Mouse (Mus musculus): ENCODE data around the gene Sprr2j-ps.

Sprr2j-ps gene

DNA sequence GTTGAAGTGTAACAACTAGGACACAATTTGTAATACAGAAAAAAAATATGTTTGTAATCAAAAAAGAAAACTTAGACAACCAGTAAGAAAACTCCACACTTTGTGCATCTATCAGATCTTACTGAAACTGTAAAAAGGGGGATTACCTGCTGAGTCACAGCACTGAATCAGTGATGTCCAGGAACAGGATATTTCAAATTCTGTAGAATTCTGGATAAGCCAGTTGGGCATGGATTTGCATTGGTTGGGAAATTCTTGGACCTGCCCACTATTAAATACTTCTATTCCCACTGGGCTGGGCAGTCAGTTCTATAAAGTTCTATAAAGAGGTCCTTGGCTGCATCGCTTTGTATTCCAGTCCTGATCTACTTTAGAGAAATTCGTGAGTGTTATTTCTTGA is at the start of gene Sprr2j-ps:
TSS of gene Sprr2j-ps (plus strand) at position 301 of the 400 bp plus-strand sequence.
- no peak for DNase-seq

DNA sequence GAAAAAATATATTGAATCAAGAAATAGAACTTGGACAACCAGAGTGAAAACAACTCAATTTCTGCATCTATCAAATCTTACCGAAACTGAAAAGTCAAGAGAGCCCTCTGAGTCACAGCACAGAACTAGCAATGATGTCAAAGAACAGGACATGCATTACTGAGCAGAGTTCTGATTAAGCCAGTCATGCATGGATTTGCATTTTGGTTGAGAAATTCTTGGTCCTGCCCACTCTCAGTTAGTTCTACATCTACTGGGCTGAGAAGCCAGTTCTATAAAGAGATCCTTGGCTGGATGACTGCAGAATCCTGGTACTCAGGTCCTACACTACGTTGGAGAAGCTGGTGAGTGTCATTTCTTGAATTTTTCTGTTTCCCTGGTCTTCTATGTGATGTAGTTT is 44.3 kb upstream of the Sprr2j-ps start:
- DNase-seq = no peak

DNA sequence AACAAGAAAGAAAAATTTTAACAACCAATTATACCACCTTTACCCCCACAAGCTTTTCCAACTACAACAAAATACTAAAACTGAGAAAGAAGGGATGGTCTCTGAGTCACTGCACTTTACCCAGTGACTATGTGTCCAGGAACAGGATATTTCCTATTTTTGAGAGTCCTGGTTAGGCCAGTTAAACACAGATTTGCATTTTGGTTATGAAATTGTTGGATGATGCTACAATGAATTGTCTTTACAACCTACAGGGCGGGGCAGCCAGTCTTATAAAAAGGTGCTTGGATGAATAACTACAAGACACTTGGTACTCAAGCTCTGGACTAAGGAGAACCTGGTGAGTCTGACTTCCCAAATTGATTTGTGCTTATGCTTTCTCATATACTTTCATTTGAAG is 32.5 kb upstream of the Sprr2j-ps start, which contains the start of gene Sprr2h:
TSS of gene Sprr2h (plus strand) at position 301 of the 400 bp plus-strand sequence.
- DNase-seq = no peak

DNA sequence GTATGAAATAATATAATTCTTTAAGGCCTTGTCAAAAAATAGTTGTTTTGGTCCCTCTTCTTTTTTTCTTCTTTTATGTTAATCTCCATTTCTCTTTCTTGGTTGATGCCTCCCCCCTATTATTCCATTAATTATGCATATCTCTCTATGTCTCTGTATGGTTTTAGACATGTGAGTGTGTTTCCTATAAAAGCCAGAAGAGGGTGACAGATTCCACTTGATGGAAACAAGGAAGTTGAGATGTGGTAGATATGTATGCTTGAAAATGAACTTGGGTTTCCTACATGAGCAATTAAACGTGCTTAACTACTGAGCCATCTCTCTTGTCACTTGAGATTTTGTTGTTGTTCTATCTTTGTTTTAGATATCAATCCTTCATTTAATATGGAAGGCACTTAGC is 23.6 kb upstream of the Sprr2j-ps start:
- DNase-seq = no peak

DNA sequence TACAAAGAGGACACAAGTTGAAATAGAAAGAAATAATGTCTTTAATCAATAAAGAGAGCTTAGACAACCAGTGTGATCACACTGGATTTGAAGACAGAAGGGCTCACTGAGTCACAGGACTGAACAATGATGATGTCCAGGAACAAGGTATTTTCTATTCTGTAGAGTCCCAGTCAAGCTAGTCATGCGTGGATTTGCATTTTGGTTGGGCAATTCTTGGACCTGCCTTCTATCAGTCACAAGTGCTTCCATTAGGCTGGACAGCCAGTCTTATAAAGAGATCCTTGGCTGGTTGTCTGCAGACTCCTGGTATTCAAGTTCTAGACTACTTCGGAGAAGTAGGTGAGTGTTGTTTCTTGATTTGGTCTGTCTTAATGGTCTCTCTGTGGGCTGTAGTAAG is 10.2 kb upstream of the Sprr2j-ps start, which contains the start of gene Sprr2i:
TSS of gene Sprr2i (plus strand) at position 301 of the 400 bp plus-strand sequence.
- no peak for DNase-seq

DNA sequence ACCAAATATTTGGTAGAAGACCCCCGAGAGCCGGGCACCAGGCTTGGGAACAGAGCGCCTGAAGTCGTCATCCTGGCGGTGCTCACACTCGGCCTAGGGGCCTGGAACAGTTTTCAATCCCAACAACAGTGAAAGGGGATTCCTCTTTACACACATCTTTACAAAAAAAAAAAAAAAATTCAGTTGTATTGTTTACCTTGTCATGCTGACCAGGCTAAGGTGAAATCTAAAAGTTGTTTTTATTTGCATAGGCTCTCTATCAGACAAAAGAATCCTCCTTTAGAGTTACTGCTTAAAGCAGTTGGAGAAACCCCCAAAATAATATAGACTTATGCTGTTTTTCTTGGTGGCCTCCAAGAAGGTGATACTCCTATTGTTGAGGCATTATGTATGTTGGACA is 11.4 kb downstream of the Sprr2j-ps start, which contains the start of gene Gm9774:
TSS of gene Gm9774 (minus strand) at position 101 of the 400 bp plus-strand sequence.
- DNase-seq = no peak

DNA sequence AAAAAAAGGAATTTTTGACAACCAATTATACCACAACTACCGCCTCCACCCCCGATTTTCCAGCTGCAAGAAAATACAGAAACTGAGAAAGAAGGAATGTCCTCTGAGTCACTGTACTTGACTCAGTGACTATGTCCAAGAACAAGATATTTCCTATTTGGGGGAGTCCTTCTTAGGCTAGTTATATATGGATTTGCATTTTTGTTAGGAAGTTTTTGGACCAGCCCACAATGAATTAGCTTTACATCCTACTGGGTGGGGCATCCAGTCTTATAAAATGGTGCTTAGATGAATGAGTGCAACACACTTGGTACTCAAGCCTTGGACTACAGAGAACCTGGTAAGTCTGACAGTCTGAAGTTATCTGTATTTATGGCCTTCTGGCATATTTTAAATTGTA is 14.4 kb downstream of the Sprr2j-ps start, which contains the start of gene Sprr2k:
TSS of gene Sprr2k (plus strand) at position 301 of the 400 bp plus-strand sequence.
- no peak for DNase-seq

DNA sequence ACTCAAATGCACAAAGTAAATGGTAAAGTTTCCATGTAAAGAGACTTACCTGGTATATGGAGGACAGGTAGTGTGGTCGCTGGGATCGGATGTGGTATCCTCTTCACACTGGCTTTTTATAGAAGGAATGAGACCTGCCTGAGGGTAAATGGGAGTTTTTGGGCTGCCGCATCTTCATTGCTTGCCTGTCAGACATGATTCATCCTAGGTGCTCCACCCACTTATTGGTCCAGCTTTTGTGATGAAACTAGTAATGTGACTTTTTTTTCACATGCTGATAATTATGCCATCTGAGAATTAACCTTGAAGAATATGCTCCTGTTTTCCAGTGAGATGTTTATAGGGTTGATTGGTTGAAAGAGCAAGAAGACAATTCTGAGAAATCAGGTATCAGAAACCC is 20.8 kb downstream of the Sprr2j-ps start, which contains the start of gene Sprr1b:
TSS of gene Sprr1b (minus strand) at position 101 of the 400 bp plus-strand sequence.
- DNase-seq = no peak

DNA sequence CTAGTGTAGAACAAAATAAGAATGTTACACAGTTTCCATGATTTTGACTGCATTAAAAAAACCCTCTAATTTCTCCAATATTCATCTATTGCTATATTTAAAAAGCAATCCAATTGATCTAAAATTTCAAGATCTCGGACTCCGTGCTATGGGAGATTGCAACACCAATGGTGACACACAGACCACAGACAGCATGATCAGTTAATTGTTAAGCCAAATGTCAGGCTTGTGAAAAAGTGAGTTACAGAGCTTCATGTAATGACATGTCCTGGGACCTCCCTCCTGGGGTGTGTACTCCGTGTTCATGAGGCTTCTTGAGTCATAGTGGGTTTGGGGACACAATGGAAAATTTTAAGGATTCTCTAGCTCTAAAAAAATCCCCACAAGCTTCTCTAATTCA is 22.3 kb downstream of the Sprr2j-ps start:
- no peak for DNase-seq

DNA sequence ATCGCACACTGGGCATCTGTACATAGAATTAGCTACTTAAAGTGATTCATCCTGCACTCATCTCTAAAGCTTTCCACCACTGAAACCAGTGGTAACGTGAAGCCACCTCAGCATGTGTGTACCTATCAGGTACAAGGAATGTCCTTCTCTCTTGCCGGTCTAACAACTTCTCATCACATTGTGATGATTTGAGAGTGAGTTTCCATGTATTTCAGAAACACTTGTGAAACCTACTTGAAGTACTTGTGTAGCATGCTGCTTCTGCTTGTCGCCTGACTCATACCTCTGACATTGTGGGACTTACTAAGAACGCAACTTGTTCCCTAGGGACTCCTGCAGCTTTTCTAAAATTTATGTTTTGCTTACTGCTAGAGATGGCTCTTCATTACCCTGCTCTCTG is 37.3 kb downstream of the Sprr2j-ps start:
- DNase-seq = no peak

DNA sequence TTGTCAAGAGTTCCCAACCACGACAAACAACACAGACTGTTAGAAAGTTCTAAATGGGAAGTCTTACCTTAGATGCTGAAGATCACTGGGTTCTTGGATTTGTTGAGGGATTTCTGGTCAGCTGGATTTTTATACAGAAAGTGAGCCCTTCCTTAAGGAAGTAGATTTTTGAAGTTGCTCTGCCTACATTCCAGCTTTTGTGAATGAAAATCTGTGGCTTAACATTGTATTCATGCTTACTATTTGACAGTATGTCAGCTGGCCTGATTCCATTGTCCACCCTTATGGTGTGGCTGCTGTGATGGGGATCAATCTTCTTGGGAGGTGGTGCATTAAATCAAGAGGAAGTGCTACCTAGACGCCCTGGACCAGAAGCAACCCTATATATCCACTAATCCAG is 40.7 kb downstream of the Sprr2j-ps start, which contains the start of gene Sprr3:
TSS of gene Sprr3 (minus strand) at position 101 of the 400 bp plus-strand sequence.
- DNase-seq = no peak

DNA sequence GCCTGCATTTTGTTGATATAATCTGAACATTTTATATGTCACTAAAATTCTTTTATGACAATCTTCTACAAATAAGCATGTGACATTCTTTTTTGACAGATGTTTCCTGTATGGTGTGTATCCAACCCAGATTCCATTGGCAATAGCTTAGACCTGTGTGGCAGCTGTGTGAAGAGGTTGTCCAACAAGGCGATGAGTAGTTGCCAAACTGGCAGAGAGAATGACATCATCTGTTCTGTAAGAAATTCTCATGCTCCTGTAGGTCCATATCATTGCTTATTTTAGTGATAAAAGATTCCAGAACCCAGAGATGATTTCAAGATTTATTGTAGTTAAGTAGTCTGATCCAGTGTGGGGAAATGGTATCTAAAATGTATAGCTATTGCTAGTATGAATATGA is 48.7 kb downstream of the Sprr2j-ps start:
- no peak for DNase-seq

DNA sequence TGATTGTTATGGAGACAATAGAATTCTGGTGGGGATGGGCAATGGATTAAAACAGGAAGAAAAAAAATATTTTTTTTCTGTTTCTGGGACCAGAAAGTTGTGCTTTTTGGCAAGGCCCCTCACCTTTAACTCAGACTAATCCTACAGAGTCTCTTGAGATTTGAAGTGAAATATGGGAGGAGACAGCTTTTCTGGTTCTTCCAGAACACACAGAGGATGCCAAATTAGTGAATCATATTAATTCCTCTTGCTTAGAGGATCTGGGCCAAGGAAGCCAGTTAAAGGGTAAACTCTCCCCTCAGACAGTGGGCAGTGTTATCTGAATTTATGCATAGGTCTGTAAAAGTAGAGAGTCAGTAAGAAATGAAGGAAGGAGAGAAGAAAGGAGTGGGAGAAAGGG is 49.5 kb downstream of the Sprr2j-ps start:
- no peak for DNase-seq

Data from kidney, adult 18-20 months (tissue).